Mouse (Mus musculus) lung, postnatal 0 days (tissue): ENCODE measurements at regions not wholly inside any gene's neighbourhood (a gene's known extent, or its start where the extent isn't known, plus 50 kb on each side); places are given as distances from the start of the nearest gene placed in this dataset.

Experiments used
- ATAC-seq: fragments of 200-750 bp; cut with Nextera tagmentation; 2 replicates; pipeline ENCODE4 v1.8.0; 2017; ENCODE audit warnings: moderate library complexity
- DNase-seq: peaks from one replicate; pipeline ENCODE4 v3.0.0-alpha.2; 2016; ENCODE audit warnings: low spot score
- H3K27ac ChIP-seq: fragments of 300-500 bp; sonication (generic); 2 replicates; pipeline ENCODE4 v1.5.1; 2014; ENCODE audit warnings: antibody characterized with exemption, mild to moderate bottlenecking, low read length, mixed read lengths
- H3K27me3 ChIP-seq: fragments of 300-500 bp; sonication (generic); replicated peaks from 2 replicates; pipeline ENCODE4 v1.6.1; 2014; ENCODE audit warnings: low read length, mixed read lengths; ENCODE audit not compliant: insufficient read depth
- H3K36me3 ChIP-seq: fragments of 300-500 bp; sonication (generic); 2 replicates; pipeline ENCODE4 v1.6.1; 2014; ENCODE audit warnings: low read length, mixed read lengths; ENCODE audit not compliant: insufficient read depth
- H3K4me1 ChIP-seq: fragments of 300-500 bp; sonication (generic); 2 replicates; pipeline ENCODE4 v1.6.1; 2014; ENCODE audit warnings: antibody characterized with exemption, low read depth, low read length, mixed read lengths; ENCODE audit not compliant: insufficient read depth
- H3K4me2 ChIP-seq: fragments of 300-500 bp; sonication (generic); replicated peaks from 2 replicates; pipeline ENCODE4 v1.6.1; 2014; ENCODE audit warnings: low read depth, mild to moderate bottlenecking, low read length, moderate library complexity, mixed read lengths
- H3K4me3 ChIP-seq: fragments of 300-500 bp; sonication (generic); 2 replicates; pipeline ENCODE4 v1.5.1; 2014; ENCODE audit warnings: low read depth, low read length
- H3K9ac ChIP-seq: fragments of 300-500 bp; sonication (generic); replicated peaks from 2 replicates; pipeline ENCODE4 v1.6.1; 2014; ENCODE audit warnings: low read depth, mild to moderate bottlenecking
- H3K9me3 ChIP-seq: fragments of 300-500 bp; sonication (generic); 2 replicates; pipeline ENCODE4 v1.6.1; 2016; ENCODE audit warnings: low read length, mixed read lengths
- CTCF ChIP-seq: IDR thresholded peaks from 2 replicates; pipeline ENCODE4 v1.5.1; 2016; ENCODE audit warnings: antibody characterized with exemption, mild to moderate bottlenecking
- EP300 ChIP-seq: IDR thresholded peaks from 2 replicates; pipeline ENCODE4 v1.6.1; 2016; ENCODE audit warnings: antibody characterized with exemption, mild to moderate bottlenecking, control low read depth
- WGBS: fragments of 180-500 bp; shearing (Covaris S2); extraction: QIAGEN DNeasy Blood & Tissue Kit; methylation state at CpG from one replicate; pipeline ENCODE4 v1.1.7; 2014; 5-methylcytosine and 5-hydroxymethylcytosine counted together

- ATAC-seq (no peak), DNase-seq (peak; percentile 5)
- H3K27ac ChIP-seq: no peak overlapping the region
- WGBS: 79% methylated on average over 5 of the region's 5 CpGs
- H3K36me3 ChIP-seq: no peaks in the 10 kb centered on the region
- TF ChIP-seq EP300: no peak
- no peak for TF ChIP-seq CTCF
- H3K9me3 ChIP-seq: no peaks in the 10 kb centered on the region
- H3K4me3 ChIP-seq: no peak overlapping the region
- no peaks in the 10 kb centered on the region for H3K4me1 ChIP-seq
- no peaks in the 10 kb centered on the region for H3K27me3 ChIP-seq
- no peak overlapping the region for H3K9ac ChIP-seq
- H3K4me2 ChIP-seq: no peak overlapping the region
These were observed 103.7 kb upstream of the Ppargc1a start for GRCm38 (mm10) chr5:51671190-51671589.

DNA sequence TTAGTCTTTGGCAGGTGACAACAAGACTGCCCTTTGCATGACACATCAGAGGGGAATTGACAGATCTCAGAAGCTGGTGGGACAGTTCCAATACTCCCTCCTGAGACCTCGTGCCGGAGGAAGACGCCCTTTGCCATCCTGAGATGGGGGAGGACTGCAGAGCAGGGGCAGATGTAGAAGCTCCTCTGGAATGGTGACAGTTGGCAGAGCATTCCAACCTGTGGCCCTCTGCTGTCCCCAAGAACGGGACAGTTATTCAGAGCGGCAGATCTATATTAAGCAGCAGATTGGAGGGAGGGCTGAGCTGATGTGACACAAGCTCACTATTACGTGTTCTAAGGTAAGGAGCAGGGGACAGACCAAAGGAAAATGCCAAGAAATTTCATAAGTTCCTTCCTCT, 97.7 kb upstream of the Ppargc1a start:
- Histone ChIP-seq H3K27me3 (no peaks in the 10 kb centered on the region), H3K36me3 (no peaks in the 10 kb centered on the region), H3K9me3 (no peaks in the 10 kb centered on the region), H3K9ac (no peak overlapping the region), H3K4me3 (no peak overlapping the region), H3K27ac (no peak overlapping the region), H3K4me1 (no peaks in the 10 kb centered on the region), H3K4me2 (no peak overlapping the region)
- ATAC-seq (no peak), DNase-seq (no peak)
- TF ChIP-seq EP300: no peak
- no peak for TF ChIP-seq CTCF
- WGBS: 66% methylated on average over 6 of the region's 6 CpGs

- ATAC-seq: no peak
- Histone ChIP-seq H3K4me3 (no peak overlapping the region), H3K27me3 (no peaks in the 10 kb centered on the region), H3K4me2 (no peak overlapping the region), H3K9ac (no peak overlapping the region), H3K9me3 (no peaks in the 10 kb centered on the region), H3K27ac (no peak overlapping the region), H3K36me3 (no peaks in the 10 kb centered on the region), H3K4me1 (no peaks in the 10 kb centered on the region)
- TF ChIP-seq CTCF (no peak), EP300 (no peak)
- no peak for DNase-seq
- WGBS: 61% methylated on average over 6 of the region's 6 CpGs
These were observed 90.8 kb upstream of the Ppargc1a start for GRCm38 (mm10) chr5:51658232-51658896.

- Histone ChIP-seq H3K27ac (no peak overlapping the region), H3K27me3 (no peaks in the 10 kb centered on the region), H3K4me1 (no peaks in the 10 kb centered on the region), H3K36me3 (no peaks in the 10 kb centered on the region), H3K9ac (no peak overlapping the region), H3K4me3 (no peak overlapping the region), H3K4me2 (no peak overlapping the region), H3K9me3 (no peaks in the 10 kb centered on the region)
- 72% methylated on average over 2 of the region's 2 CpGs for WGBS
- DNase-seq (no peak), ATAC-seq (no peak)
- no peak for TF ChIP-seq EP300
- TF ChIP-seq CTCF: no peak
These were observed 86.0 kb upstream of the Ppargc1a start for GRCm38 (mm10) chr5:51653507-51653906.

- 62% methylated on average over 5 of the region's 5 CpGs for WGBS
These were observed 56.9 kb upstream of the Ppargc1a start for GRCm38 (mm10) chr5:51624400-51624799.

More at GRCm38 (mm10) chr5:51624400-51624799, 56.9 kb upstream of the Ppargc1a start:
- H3K27ac ChIP-seq: no peak overlapping the region
- no peak for ATAC-seq
- H3K27me3 ChIP-seq: no peaks in the 10 kb centered on the region
- TF ChIP-seq CTCF: no peak
- TF ChIP-seq EP300: no peak
- no peak overlapping the region for H3K4me2 ChIP-seq
- H3K9me3 ChIP-seq: no peaks in the 10 kb centered on the region
- H3K4me3 ChIP-seq: no peak overlapping the region
- H3K36me3 ChIP-seq: no peaks in the 10 kb centered on the region
- no peak overlapping the region for H3K9ac ChIP-seq
- DNase-seq: no peak
- no peaks in the 10 kb centered on the region for H3K4me1 ChIP-seq
